Mouse (Mus musculus) layer of hippocampus, adult 11-12 months (tissue): ENCODE measurements around the gene Tmco4.

Source experiments
- DNase-seq: peaks from one replicate; pipeline ENCODE4 v3.0.0; 2022; ENCODE audit warnings: low spot score

Tmco4 gene

DNA sequence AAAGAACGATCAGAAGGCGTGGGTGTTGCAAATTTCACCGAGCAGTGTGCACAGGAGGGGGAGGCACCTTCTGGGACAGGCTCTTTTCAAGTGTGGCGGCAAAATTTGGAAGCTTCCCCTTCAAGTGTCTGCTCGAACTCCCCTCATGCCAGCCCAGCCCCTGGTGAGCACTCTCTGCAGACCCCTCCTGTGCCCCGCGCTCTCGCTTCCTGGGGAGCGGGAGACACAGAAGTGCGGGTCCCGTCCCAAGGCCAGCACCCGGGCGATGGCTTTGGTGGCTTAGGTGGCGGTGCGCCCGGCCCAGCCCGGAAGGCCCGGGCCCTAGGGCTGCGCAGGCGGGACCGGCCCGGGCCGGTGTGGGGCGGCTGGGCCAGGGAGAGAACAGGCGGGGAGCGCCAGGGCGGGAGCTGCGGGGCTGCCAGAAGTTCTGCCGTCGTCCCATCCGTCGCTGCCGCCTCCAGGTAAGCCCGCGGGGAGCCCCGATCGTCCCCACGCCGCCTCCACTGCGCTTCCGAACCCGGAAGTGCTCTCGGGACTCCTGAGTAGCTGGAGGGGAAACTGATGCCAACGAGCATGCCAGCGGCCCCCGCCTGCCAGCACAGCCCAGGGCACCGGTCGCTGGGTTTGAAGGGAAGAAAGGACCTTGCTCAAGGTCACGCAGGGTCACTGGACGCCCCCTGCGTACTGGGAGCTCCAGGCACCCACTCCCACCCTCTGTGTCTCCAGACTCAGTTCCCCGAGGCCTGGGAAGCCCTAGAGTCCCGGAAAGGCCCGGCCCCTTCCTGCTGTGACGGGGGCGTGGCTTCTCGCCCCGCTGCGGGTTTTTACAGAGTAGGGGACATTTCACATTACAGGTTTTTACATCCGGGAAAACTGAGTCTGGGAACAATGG, at the start of gene Tmco4:
TSS of gene Tmco4 (plus strand) at position 62 of the 892 bp plus-strand sequence.
- peak; percentile 63 for DNase-seq

DNA sequence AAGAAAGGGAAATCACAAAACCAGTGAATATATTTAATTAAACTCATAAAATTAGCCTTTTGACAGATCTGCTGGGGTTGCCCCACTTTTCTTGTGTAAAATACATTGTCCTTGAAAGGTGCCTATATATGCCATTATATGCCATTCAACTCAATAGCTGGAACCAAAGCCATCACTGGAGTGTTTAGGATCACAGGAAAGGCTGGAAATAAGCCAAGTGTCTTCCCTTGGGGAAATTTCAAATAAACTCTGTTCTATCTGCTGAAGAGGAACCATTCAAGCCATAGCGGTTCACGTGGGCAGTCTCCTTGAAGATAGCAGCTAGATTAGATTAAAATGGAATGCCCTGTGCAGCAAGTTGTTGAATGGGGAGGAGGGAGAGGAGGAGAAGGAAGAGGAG, 47.1 kb upstream of the Tmco4 start:
- DNase-seq: no peak

DNA sequence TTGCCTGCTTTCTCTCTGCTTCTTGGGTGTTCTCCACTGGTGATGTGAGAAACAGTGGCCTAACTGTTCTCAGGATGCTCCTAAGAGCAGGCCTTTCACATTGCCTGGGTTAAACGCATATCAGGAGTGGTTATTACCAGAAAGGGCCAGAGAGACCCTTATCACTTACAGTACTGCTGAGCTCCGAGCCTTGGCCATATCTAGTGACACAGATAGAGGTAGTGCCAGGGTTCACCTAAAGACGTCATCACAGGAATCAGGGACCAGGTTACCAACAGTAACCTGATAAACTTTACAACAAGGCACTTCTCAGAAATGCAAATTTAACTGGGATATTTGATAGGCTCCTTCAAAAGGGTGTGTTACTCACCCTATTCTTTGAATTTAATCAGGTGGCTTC, 38.8 kb upstream of the Tmco4 start:
- DNase-seq: no peak

DNA sequence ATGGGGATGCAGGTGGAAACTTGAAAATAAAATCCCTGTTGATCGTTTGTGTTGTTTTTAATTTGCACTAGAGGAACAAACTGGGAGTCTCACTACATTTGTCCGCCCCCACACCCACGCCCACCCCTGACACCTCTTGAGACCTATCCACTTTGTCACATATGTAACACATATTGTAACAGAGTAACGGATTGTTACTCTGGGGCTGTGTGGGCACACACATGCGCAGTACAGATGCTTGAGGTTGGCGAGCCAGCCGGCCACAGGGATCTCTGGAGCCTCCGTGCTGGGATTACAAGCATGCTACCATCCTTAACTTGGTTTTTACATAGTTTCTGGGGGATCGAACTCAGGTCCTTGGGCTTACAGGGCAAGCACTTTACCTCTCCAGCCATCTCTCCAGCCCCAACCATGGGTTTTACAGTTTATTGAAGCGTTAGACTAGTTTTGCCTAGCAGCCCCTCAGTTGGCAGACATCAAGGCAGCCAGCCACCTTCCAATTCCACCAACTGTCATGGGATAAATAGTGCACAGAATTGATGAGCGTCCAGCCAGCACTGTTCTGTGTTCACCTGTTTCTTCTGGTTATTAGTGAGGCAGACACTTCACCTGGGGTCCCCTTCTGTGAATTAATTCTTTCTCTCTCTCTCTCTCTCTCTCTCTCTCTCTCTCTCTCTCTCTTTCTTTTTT, 38.1 kb upstream of the Tmco4 start:
- no peak for DNase-seq

DNA sequence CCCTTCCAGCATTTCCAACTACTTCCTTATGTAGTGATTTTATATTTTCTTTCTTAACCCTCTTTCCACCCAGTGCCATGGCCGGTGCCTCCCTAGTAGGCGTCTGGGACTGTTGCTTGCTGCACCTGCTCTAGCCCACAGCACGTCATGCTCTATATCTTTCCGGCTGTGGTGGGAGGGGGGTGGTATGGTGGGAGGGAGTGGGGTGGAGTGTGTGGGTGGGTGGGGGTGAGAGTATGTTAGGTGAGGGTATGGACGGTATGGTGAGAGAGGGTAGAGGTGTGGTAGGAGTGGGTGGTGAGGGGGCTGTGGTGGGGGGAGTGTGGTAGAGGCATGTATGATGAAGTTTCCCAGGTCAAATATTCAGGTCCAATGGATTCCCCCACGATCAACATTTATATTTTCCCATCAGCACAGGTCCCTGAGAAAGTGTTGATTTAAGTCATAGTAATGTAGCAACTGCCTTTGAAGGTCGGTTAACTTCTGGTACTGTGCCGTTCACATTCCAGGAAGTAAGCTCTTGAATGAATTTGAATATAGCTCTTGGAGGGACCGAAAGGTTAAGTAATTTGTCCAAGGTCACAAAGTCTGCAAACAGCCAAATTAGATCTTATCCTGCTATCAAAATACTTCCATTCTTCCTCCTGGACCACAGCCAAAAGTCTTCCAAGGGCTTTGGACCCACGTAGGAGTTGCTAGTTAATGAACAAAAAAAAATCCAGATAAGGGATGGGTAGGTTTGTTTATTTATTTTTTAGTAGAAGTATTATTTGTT, 34.0 kb upstream of the Tmco4 start:
- DNase-seq: no peak

DNA sequence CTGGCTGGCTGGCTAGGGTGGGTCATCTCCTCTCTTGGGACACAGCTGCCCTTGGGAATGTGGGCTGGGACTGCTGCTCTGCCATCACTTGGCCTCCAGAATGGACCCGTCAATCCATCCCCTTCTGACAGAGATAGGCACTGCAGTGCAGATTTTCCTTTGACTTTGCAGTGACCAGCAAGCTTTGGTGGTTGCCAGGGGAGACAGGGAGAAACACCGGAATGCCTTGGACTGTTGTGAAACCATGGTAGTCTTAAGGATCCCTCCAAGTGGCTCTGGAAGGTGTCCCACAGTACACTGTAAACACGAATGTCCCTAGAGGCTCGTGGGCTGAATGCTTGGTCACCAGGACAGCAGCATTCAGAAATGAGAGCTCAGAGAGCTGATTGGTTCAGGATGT, 33.2 kb upstream of the Tmco4 start:
- no peak for DNase-seq

DNA sequence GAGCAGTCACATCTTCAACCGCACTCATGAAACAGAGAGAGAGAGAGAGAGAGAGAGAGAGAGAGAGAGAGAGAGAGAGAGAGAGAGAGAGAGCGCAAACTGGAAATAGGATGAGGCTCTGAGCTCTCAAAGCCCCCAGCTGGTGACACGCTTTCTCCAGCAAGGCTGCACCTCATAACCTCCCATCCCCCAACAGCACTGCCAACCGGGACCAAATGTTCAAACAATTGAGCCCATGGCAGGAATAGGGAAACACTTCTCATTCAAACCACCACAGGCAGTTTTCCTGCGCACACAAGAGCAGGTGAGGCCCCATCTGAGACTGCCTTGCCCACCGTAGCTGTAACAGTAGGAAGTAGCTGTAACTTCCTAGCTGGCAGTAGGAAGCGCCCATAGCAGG, 31.3 kb upstream of the Tmco4 start:
- no peak for DNase-seq

DNA sequence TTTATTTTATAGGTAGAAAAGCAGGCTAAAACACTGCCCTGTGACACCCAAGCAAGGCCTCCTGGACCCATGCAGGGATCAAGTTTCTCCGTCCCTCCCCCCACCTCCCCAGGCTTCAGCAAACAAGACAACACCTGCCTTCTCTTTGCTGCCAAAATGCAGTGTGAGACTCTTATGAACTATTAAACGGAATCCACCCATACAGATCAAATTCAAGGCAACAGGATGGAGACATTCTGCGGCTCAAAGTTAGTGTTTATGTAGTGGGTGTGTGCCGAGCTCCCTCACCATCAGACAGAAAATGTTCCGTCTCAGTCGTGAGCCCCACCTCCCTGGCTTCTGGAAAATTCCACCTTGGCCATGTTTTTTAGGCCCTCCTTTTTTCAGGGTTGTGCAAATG, 30.7 kb upstream of the Tmco4 start:
- DNase-seq: no peak

DNA sequence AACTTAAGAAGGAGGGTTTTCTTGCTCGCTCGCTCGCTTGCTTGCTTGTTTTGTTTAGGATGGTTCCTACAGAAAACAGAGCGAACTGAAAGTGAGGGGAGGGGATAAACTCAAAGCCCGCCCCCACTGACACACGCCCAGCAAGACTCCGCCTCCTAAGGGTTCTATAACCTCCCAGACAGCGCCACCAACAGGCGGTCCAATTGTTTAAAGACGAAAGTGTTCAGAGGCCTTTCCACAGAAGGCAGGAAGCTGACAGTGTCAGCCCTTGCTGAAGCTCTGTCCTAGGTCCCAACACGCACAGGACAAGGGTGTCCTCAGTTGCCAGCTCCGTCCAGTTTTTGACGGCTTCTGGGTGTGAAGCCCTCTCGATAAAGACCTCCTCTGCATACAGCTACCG, 29.0 kb upstream of the Tmco4 start:
- DNase-seq: peak; percentile 76

DNA sequence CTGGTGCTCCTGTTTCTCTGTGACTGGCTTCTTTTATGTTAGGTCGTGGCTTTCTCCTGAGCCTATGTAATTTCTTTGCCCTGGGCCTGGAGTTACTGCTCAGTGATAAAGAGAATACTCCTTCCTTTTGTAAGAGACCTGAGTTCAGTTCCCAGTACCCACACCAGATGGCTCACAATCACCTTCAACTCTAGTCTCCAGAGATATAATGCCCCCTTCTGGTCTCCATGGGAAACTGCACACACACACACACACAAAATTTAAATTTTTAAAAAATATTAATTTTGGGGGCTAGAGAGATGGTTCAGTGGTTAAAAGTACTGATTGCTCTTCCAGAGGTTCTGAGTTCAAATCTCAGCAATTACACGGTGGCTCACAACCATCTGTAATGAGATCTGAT, 24.4 kb upstream of the Tmco4 start:
- DNase-seq: no peak

DNA sequence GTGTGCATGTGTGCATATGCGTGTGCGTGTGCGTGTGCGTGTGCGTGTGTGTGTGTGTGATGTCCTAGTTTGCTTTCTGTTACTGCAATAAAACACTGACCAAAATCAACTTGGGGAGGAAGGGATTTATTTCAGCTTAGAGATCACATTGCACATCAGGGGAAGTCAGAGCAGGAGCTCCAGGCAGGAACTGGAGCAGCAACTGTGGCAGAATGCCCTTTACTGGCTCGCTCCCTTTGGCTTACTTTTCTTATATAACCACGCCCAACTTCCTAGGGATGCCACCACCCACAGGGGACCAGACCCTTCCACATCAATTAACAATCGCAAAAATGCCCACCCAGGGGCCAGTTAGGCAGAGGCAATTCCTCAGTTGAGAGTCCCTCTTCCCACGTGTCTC, 14.1 kb upstream of the Tmco4 start:
- no peak for DNase-seq

DNA sequence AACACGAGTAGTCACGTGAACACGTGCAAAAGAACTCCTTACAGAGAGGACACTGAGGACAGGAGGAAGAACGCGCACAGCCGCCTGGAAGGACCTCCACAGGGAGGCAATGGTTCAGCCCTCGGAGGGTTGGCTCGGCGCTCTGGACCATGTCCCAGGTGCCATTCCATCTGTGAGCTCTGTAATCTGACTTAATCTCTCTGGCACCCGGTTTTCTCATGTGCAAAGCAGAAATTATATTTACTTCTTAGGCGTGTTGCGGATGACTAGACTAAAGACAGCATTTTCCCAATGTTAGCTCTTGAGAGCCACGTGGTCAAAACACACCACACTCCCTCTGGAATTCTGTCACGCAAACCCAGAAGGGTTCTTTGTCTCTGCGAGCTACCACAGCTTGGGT, 13.6 kb upstream of the Tmco4 start:
- no peak for DNase-seq

DNA sequence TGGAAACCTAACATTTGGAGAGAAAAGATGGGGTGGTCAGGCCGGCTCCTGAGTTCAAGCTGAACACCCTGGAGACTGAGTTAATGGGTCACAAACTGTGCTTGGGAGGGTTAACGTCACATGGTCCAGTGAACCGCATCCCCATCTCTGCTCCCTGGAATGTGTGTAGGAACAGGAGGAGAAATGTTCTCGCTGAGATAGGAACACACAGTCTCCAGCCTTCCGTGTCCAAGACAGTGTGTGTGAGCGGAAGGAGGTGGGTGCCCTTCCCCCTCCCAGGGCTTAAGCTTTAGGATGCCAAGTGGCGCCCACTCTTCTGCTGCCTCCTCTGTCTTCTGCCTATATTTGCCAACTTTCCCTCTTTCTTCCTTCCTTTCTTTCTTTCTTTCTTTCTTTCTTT, 12.8 kb upstream of the Tmco4 start:
- DNase-seq: peak; percentile 27

DNA sequence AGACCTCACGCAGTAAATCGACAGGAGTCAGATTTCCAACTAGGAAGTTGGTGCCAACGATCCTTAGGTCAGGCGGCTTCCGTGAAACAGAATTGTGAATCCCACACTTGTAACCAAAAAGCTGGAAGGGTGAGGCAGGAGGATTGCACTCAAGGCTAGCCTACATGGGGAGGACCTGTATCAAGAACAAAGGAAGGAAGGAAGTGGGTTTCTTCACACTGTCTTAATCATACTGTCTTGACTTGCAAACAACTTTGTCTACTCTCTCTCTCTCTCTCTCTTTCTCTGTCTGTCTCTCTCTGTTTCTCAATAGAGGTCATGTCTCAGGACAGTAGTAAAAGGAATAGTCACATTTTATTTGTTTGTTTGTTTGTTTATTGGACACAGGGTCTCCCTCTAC, 10.0 kb upstream of the Tmco4 start:
- no peak for DNase-seq

DNA sequence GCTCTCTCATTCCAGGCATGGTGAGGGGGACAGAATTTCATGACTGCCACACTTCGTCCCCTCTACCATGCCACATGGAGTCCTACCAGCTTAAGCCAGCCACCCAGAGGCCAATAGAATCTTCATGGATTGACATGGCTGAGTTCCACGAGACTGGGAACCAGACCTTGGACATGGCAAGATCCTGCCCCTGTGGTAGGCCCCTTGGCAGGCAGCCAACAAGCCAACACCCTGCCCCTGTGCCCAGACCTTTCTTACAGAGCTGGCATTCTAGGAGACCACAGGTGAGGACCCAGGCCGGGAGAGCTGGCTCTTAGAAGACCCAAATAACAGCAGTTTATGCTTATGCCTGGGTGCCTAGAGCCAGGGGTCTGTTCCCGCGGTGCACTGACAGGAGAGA, 6.8 kb upstream of the Tmco4 start:
- DNase-seq: no peak

DNA sequence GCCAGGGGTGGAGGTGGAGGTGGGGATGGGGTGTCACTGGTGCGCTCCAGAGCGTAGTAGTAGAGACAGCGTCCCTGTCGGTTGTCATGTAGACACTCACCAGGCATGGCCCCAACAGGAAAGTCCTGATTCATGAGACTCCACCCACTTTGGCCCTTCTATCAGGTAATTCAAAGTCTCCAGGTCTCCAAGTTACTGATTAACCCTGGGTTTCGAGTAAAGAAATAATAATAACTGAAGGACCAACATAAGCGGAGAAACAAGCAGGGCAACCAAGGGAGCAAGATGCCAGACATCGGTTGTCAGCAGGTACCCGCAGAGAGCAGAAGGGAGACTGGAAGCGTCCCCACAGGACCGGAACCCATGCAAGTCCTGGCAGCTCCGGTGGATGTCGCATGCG, 5.8 kb upstream of the Tmco4 start, which contains the start of gene Rnf186:
TSS of gene Rnf186 (plus strand) at position 247 of the 400 bp plus-strand sequence.
- DNase-seq: no peak

DNA sequence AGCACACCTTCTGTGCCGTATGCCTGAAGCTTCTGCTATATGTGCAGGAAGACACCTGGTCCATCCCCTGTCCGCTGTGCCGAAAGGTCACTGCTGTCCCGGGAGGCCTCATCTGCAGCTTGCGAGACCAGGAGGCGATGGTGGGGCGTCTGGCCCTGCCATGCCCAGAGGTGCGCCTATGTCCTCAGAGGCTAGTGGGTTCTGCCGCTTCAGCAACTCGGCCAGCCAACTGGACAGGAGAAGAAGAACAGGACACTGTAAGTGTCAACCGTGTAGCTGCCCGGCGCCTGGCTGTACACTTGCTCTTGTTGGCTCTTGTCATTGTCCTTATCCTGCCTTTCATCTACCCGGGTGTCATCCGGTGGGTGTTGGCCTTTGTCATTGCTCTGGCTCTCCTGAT, 5.2 kb upstream of the Tmco4 start:
- no peak for DNase-seq

DNA sequence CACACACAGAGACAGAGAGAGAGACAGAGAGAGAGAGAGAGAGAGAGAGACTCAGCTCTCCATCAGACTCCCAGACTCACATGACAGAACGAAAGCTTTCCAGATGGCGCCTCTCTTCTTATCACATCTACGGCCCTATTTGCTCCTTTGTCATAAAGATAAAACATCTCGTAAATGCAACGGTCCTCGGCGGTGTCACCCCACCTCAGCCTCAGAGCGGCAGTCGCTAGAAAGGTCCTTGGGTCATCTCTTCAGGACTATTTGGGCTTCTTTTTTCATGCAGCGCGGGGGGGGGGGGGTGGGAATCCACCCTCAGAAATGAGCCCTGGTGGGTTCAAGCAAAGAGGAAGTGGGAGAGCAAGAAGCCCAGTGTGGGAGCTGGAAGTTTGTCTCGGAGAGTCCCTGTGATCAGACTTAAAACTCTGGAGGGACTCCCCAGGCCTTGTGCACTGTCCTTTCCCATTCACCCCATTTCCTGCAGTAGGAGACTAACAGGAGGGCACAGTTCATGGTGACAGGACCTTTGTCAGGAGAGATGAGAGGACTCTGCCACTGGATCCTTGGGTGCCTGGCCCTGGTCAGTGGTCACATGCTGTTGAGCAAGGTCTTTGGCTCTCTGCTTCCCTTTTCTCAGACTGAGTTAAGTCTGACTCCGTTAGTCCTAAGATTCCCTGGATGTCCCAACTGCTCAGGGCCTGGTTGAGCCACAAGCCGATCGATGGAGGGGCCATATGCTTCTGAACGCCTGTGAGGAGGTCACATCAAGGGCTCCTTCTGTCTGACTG, 3.7 kb upstream of the Tmco4 start:
- DNase-seq: no peak

DNA sequence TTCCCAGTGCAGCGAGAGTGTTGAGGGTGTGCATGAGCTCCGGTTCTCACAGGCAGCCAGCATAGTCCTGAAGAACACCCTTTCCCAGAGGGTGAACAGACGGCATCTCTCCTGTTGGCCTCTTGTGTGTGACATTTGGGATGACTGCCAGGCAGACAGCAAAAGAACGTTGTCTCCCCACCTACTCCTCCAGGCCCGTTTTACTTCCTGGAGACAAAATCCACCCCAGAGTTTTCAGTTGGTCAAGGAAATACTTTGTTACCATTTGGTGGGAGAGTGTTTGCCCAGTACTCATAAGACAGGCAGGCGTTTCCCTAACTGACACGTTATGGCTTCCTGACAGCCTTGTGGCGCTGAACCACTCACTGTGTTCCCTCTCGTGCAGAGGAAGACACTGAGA, 3.0 kb upstream of the Tmco4 start:
- DNase-seq: no peak

DNA sequence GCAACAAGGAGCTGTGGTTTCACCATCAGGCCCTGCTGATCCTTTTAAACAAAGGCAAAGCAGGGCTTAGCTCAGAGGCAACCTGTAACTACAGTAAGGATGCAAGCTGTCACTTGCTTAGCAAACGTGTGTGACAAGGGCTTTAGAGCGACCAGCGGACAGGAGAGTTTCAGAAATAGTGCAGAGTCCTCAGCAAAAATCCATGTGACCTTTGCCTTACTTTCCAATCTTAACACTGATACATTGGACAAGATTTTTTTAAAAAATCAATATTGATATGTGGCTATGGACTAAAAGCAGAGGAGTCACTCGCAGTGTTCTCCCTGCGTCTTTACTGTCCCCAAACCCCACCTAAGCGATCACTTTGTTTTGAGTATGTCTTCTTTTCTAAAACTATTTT, 1.3 kb upstream of the Tmco4 start:
- no peak for DNase-seq

DNA sequence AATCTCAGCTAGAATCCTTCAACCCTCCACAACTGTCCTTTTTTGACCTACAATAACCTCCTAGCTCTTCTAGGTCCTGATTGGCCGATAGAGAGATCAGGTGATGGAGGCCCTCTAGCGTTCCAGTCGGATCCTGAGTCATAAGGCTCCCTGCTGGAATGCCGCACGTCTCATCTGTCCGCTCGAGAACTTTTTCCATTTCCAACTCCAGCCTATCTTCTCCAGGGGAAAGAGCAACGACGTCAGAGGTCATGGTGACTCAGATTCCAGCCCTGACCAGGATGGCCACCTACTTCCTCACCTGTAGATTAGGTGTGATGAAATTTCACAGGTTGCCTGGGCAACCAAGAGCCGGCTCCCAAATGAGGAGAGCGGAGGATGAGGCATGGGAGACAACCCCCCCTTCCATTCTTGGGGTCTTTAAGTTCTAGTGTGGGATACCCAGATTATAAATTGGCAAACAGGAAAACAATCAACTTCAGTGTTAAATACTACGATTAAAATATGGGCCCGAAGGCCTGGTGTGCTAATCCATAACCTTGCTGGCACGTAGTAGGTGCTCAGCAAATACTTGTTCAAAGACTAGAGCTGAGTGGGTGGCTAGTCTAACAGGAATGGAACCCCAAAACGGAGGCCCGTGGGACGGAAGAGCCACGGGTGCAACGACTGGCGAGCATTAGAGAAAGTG, 405 bp upstream of the Tmco4 start:
- DNase-seq: peak; percentile 48
